Mouse (Mus musculus) kidney, embryonic 14.5 days (tissue): ENCODE measurements at regions not wholly inside any gene's neighbourhood (a gene's known extent, or its start where the extent isn't known, plus 50 kb on each side); places are given as distances from the start of the nearest gene placed in this dataset.

ENCODE experiments used
- ATAC-seq: fragments of 200-750 bp; cut with Nextera tagmentation; 2 replicates; pipeline ENCODE4 v1.8.0; 2017; ENCODE audit warnings: moderate number of reproducible peaks, mild to moderate bottlenecking, moderate TSS enrichment, moderate library complexity; ENCODE audit not compliant: low FRiP score, low TSS enrichment
- H3K27ac ChIP-seq: fragments of 300-500 bp; sonication (generic); 2 replicates; pipeline ENCODE4 v1.5.1; 2014; ENCODE audit warnings: low read depth, mild to moderate bottlenecking, low read length, moderate library complexity, mixed read lengths
- H3K27me3 ChIP-seq: fragments of 300-500 bp; sonication (generic); 2 replicates; pipeline ENCODE4 v1.6.1; 2014; ENCODE audit warnings: mild to moderate bottlenecking, low read length; ENCODE audit not compliant: control insufficient read depth, insufficient read depth
- H3K36me3 ChIP-seq: fragments of 300-500 bp; sonication (generic); 2 replicates; pipeline ENCODE4 v1.6.1; 2014; ENCODE audit warnings: low read length, mixed read lengths; ENCODE audit not compliant: control insufficient read depth, insufficient read depth
- H3K4me1 ChIP-seq: fragments of 300-500 bp; sonication (generic); 2 replicates; pipeline ENCODE4 v1.6.1; 2014; ENCODE audit warnings: low read length, mixed read lengths; ENCODE audit not compliant: control insufficient read depth, insufficient read depth
- H3K4me2 ChIP-seq: fragments of 300-500 bp; sonication (generic); replicated peaks from 2 replicates; pipeline ENCODE4 v1.6.1; 2014; ENCODE audit warnings: low read depth, mild to moderate bottlenecking, low read length
- H3K4me3 ChIP-seq: fragments of 300-500 bp; sonication (generic); 2 replicates; pipeline ENCODE4 v1.5.1; 2014; ENCODE audit warnings: mild to moderate bottlenecking, low read length
- H3K9ac ChIP-seq: fragments of 300-500 bp; sonication (generic); 2 replicates; pipeline ENCODE4 v1.6.1; 2014; ENCODE audit warnings: low read depth, mild to moderate bottlenecking, low read length, moderate library complexity
- H3K9me3 ChIP-seq: fragments of 300-500 bp; sonication (generic); 2 replicates; pipeline ENCODE4 v1.6.1; 2016; ENCODE audit warnings: low read length; ENCODE audit not compliant: control insufficient read depth
- WGBS: fragments of 180-500 bp; shearing (Covaris S2); extraction: QIAGEN DNeasy Blood & Tissue Kit; methylation state at CpG from one replicate; pipeline ENCODE4 v1.1.7; 2014; 5-methylcytosine and 5-hydroxymethylcytosine counted together

DNA sequence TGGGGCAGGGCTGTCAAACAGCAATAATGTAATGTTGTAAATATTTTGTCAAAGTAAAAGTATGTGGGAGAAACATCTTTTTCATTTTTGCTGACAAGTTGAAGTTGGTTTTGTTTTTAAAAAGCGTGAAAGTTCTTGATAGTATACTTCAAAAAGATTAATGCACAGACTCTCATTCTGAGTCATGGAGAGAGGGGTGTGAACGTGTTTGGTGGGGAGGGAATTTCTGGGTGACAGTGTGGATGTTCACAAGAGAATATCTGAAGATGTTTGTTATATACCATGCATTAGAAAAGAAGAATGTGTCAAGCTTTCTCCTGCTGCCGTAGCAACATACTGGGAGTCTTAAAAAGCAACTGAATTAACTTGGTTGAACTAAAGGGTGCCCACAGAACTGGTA is 57.0 kb downstream of the Rps29 start:
- 61% methylated on average over 3 of the region's 3 CpGs for WGBS
- Histone ChIP-seq H3K36me3 (no peaks in the 10 kb centered on the region), H3K4me1 (no peaks in the 10 kb centered on the region), H3K27me3 (no peaks in the 10 kb centered on the region), H3K4me2 (no peak overlapping the region), H3K27ac (no peak overlapping the region), H3K4me3 (no peak overlapping the region), H3K9ac (no peak overlapping the region), H3K9me3 (no peaks in the 10 kb centered on the region)
- ATAC-seq = no peak

DNA sequence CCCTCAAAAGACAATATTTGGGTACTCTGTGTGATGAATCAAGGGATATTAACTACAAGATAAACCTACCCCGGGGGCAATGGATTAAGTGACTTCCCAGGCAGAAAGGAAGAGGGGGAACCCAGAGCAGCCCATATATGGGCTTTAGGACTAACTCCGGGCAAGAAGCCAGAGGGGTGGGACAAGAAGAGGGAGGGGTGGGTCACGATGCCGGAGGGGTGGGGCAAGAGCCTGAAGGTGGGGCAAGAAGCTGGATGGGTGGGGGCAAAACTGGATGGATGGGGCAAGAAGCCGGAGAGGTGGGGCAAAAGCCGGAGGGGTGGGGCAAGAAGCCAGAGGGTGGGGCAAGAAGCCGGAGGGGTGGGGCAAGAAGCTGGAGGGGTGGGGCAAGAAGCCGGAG is 64.1 kb downstream of the Rps29 start:
- WGBS = 79% methylated on average over 8 of the region's 8 CpGs

GRCm38 (mm10) chr12:69093073-69093797 is 65.8 kb downstream of the Rps29 start:
- H3K9me3 ChIP-seq = no peaks in the 10 kb centered on the region
- no peak overlapping the region for H3K27ac ChIP-seq
- H3K4me2 ChIP-seq = no peak overlapping the region
- H3K4me3 ChIP-seq = no peak overlapping the region
- H3K4me1 ChIP-seq = no peaks in the 10 kb centered on the region
- no peak for ATAC-seq
- H3K36me3 ChIP-seq = no peaks in the 10 kb centered on the region
- WGBS = 68% methylated on average over 13 of the region's 13 CpGs
- H3K27me3 ChIP-seq = no peaks in the 10 kb centered on the region
- H3K9ac ChIP-seq = no peak overlapping the region

More for the DNA sequence above, 64.1 kb downstream of the Rps29 start:
- Histone ChIP-seq H3K4me1 (no peaks in the 10 kb centered on the region), H3K27ac (no peak overlapping the region), H3K9me3 (no peaks in the 10 kb centered on the region), H3K36me3 (no peaks in the 10 kb centered on the region), H3K4me2 (no peak overlapping the region), H3K9ac (no peak overlapping the region), H3K27me3 (no peaks in the 10 kb centered on the region), H3K4me3 (no peak overlapping the region)
- ATAC-seq = no peak

- no peak for ATAC-seq
- no peak overlapping the region for H3K9ac ChIP-seq
- 63% methylated on average over 9 of the region's 9 CpGs for WGBS
- H3K4me1 ChIP-seq = peaks cover 11% of the 10 kb centered on the region; the same call in 1 of the 2 replicates
- H3K27me3 ChIP-seq = 0 out of 2 replicates have a peak, but pooled peaks cover 3% of the 10 kb centered on the region
- H3K4me3 ChIP-seq = no peak overlapping the region
- H3K9me3 ChIP-seq = no peaks in the 10 kb centered on the region
- H3K4me2 ChIP-seq = no peak overlapping the region
- no peak overlapping the region for H3K27ac ChIP-seq
- H3K36me3 ChIP-seq = no peaks in the 10 kb centered on the region
Measured at GRCm38 (mm10) chr12:69087928-69088609, 70.9 kb downstream of the Rps29 start.

DNA sequence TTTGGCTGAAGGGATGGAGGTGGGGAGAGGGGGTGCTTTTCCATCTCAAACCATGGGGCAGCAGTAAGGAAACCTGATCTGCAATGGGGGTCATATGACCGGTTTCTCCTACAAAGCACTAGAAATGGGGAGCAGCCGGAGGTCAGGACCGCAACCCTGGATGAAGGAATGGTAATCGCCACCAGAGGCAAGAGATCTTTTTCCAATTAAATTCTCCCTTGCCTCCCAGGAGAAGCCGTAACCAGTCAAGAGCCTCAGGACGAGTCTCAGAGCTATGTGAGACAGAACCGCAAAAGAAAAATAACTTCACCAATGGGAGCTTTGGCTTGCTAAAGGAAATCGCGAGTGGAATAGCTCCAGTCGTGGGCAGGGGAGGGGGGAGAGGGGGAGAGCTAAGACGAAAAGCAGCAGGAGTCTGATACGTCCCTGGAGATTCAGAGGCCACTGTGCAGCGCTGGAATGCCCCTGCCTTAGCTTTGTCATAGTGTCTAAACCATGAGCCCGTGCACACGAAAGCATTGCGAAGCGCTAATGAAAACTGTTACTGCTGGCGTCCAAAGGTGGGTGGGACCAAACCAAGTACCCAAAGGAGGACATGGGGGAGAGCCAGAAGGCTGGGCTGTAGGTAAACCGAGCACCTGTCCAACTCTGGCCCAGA is 73.3 kb downstream of the Rps29 start:
- Histone ChIP-seq H3K4me2 (peak overlapping the region; percentile 44), H3K27ac (no peak overlapping the region), H3K27me3 (0 out of 2 replicates have a peak, but pooled peaks cover 3% of the 10 kb centered on the region), H3K4me1 (peaks cover 11% of the 10 kb centered on the region; the same call in 1 of the 2 replicates), H3K4me3 (peak overlapping the region; percentile 19), H3K9me3 (no peaks in the 10 kb centered on the region), H3K36me3 (no peaks in the 10 kb centered on the region), H3K9ac (no peak overlapping the region; the same call in 1 of the 2 replicates)
- ATAC-seq = 0 out of 2 replicates have a peak, but pooled peaks have one; percentile 39
- WGBS = 16% methylated on average over 19 of the region's 19 CpGs

DNA sequence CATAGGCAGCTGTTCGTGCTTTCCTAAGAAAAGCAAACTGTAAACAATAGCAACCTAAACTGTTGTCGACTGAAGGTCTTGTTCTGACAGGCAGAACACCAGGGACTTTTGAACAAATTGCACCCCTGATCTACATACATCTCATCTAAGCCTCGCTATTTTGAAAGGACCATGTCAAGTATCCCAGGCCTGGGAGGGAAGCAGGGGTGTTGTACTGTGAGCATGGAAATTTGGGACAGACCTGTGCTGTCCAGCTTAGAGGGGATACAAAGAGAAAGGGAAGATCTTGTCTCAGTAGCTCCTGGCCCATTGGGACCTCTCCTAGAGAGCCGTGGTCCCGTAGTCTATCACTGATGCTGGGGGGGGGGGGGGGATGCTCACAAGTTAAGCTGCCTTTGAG is 74.3 kb downstream of the Rps29 start:
- no peak for ATAC-seq
- no peak overlapping the region for H3K4me3 ChIP-seq
- H3K9me3 ChIP-seq = no peaks in the 10 kb centered on the region
- no peaks in the 10 kb centered on the region for H3K36me3 ChIP-seq
- H3K4me2 ChIP-seq = no peak overlapping the region
- peaks cover 11% of the 10 kb centered on the region; the same call in 1 of the 2 replicates for H3K4me1 ChIP-seq
- H3K27ac ChIP-seq = no peak overlapping the region
- H3K27me3 ChIP-seq = 0 out of 2 replicates have a peak, but pooled peaks cover 3% of the 10 kb centered on the region
- 76% methylated on average over 5 of the region's 5 CpGs for WGBS
- H3K9ac ChIP-seq = no peak overlapping the region

DNA sequence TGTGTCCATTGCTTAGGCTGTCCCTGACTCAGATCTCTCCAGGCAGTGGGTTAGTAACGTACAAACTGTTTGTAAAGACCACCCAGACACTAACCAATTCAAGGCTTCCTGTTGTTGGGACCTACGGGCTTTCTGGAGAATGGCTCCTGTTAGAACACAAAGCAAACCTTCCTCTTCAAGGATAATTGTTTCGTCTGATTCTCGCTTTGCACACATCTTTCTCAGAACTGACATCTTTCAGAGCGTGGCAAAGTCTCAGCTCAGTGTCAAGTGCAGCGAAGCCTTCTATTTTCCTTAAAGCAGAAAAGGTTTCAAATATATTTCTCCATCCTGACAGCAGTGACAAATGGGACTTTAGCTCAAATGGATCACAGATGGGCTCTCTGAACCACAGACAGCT is 76.9 kb downstream of the Rps29 start:
- no peak for ATAC-seq
- Histone ChIP-seq H3K4me2 (no peak overlapping the region), H3K9ac (no peak overlapping the region), H3K4me1 (peaks cover 11% of the 10 kb centered on the region; the same call in 1 of the 2 replicates), H3K36me3 (no peaks in the 10 kb centered on the region), H3K27ac (no peak overlapping the region), H3K9me3 (no peaks in the 10 kb centered on the region), H3K4me3 (no peak overlapping the region), H3K27me3 (0 out of 2 replicates have a peak, but pooled peaks cover under 1% of the 10 kb centered on the region)
- WGBS = 14% methylated on average over 6 of the region's 6 CpGs

DNA sequence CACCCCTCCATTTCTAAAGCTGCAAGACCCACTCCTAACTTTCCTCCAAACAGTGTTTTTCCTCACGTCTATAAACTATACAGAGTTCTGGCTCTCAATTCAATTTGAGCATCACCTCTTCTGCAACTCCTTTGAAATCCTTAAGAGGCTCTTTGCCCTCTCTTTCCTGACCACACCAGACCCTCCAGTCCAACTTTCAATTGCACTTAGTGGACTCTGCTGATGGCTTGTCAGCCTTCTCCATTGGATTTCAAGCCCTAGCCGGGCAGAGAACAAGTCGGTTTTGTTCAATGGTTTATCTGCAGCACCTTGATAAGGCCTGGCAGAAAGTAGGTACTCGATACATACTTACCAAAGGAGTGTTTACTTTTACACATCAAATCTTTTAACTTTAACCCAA is 119.4 kb downstream of the Rps29 start:
- Histone ChIP-seq H3K9me3 (no peaks in the 10 kb centered on the region), H3K4me2 (no peak overlapping the region), H3K4me3 (no peak overlapping the region), H3K36me3 (no peaks in the 10 kb centered on the region), H3K27ac (no peak overlapping the region), H3K4me1 (no peaks in the 10 kb centered on the region), H3K9ac (no peak overlapping the region), H3K27me3 (no peaks in the 10 kb centered on the region)
- ATAC-seq = no peak
- WGBS = 91% methylated on average over 4 of the region's 4 CpGs

DNA sequence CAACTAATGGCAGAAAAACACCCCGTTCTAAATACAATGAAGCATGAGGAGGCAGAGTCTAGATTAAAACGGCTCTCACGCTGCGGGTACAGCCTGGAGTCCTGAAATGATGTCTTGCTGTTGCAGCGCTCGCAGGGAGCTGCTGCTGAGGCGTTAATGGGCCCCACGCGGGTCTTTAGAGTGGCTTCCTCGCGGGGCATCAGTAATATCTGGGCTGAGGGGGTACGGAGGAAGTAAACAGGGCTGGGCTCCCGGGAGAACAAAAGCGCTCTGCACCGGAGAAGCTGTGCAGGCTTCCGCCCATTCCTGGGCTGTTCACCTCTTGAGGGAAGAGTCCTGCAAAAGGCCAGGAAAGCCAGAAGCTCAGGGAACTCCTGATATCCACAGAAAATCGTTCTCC is 135.4 kb downstream of the Rps29 start:
- H3K9ac ChIP-seq = no peak overlapping the region
- no peak overlapping the region for H3K4me3 ChIP-seq
- WGBS = 60% methylated on average over 17 of the region's 17 CpGs
- no peaks in the 10 kb centered on the region for H3K4me1 ChIP-seq
- no peaks in the 10 kb centered on the region for H3K36me3 ChIP-seq
- H3K27me3 ChIP-seq = no peaks in the 10 kb centered on the region
- ATAC-seq = no peak
- H3K27ac ChIP-seq = no peak overlapping the region
- no peak overlapping the region; the same call in 1 of the 2 replicates for H3K4me2 ChIP-seq
- no peaks in the 10 kb centered on the region for H3K9me3 ChIP-seq
